ENCODE assay signal across 8 mouse cellular contexts in genomic region chr1:86504697-86505421, GRCm38 (mm10). TPM values are rescaled to one million over a fixed set of nuclear protein-coding genes. Genes with fewer than 3 reads are reported as not detected.
DNase-seq lines count a peak whose midpoint lies in the region; ATAC-seq lines count a peak whose summit lies in the region.

No protein-coding gene starts in this region.

- DNase-seq in kidney, adult 18-20 months = no peak
- DNase-seq in liver, embryonic 13.5 days = no peak
- no peak for DNase-seq in urinary bladder, postnatal 14 days (ENCODE audit: low spot score)
- no peak for DNase-seq in ovary, adult 18-20 months (ENCODE audit: low spot score)

- H3K9me3 ChIP-seq in kidney, embryonic 15.5 days (replicated peaks) = no peaks in the 10 kb centered on the region
- no peaks in the 10 kb centered on the region for H3K9me3 ChIP-seq in heart, embryonic 16.5 days (replicated peaks; ENCODE audit: control insufficient read depth, low read length)
- H3K9me3 ChIP-seq in liver, embryonic 13.5 days (replicated peaks) = no peaks in the 10 kb centered on the region
- H3K9me3 ChIP-seq in neural tube, embryonic 15.5 days (replicated peaks) = no peaks in the 10 kb centered on the region

- peak overlapping the region; percentile 44 for H3K4me3 ChIP-seq in kidney, embryonic 15.5 days (replicated peaks)
- peak overlapping the region; percentile 79 for H3K4me3 ChIP-seq in brown adipose tissue, adult 24 weeks (ENCODE audit: insufficient read depth, low read depth, low read length)
- peak overlapping the region; percentile 55 for H3K4me3 ChIP-seq in heart, embryonic 16.5 days (ENCODE audit: low read length)
- peak overlapping the region; percentile 66 for H3K4me3 ChIP-seq in liver, embryonic 13.5 days (replicated peaks)
- peak overlapping the region; percentile 46 for H3K4me3 ChIP-seq in neural tube, embryonic 15.5 days (replicated peaks)

- peak overlapping the region; percentile 98 for H3K27ac ChIP-seq in kidney, embryonic 15.5 days
- H3K27ac ChIP-seq in brown adipose tissue, adult 24 weeks (replicated peaks; ENCODE audit: low read depth, low read length) = peak overlapping the region; percentile 98
- peak overlapping the region; percentile 98 for H3K27ac ChIP-seq in heart, embryonic 16.5 days (ENCODE audit: low read length)
- H3K27ac ChIP-seq in liver, embryonic 13.5 days = peak overlapping the region; percentile 84
- peak overlapping the region; percentile 90 for H3K27ac ChIP-seq in neural tube, embryonic 15.5 days (replicated peaks)

- peaks cover 72% of the 10 kb centered on the region for H3K4me1 ChIP-seq in kidney, embryonic 15.5 days
- peaks cover 13% of the 10 kb centered on the region for H3K4me1 ChIP-seq in brown adipose tissue, adult 24 weeks (ENCODE audit: control insufficient read depth, insufficient read depth, insufficient read length, low read length)
- H3K4me1 ChIP-seq in heart, embryonic 16.5 days (ENCODE audit: control insufficient read depth, insufficient read depth, low read length) = peaks cover 60% of the 10 kb centered on the region
- peaks cover 81% of the 10 kb centered on the region for H3K4me1 ChIP-seq in liver, embryonic 13.5 days (replicated peaks)
- H3K4me1 ChIP-seq in neural tube, embryonic 15.5 days = peaks cover 67% of the 10 kb centered on the region

- ATAC-seq in kidney, embryonic 15.5 days (replicated peaks; ENCODE audit: low FRiP score) = no peak
- ATAC-seq in heart, embryonic 16.5 days (replicated peaks; ENCODE audit: extremely low read depth, insufficient read depth, low FRiP score) = no peak
- no peak for ATAC-seq in liver, embryonic 13.5 days (ENCODE audit: low read depth)
- no peak for ATAC-seq in neural tube, embryonic 15.5 days (ENCODE audit: low FRiP score)

- peak overlapping the region; percentile 66 for H3K9ac ChIP-seq in kidney, embryonic 15.5 days
- H3K9ac ChIP-seq in heart, embryonic 16.5 days (ENCODE audit: low read length) = peak overlapping the region; percentile 81
- peak overlapping the region; percentile 79 for H3K9ac ChIP-seq in liver, embryonic 13.5 days
- peak overlapping the region; percentile 63 for H3K9ac ChIP-seq in neural tube, embryonic 15.5 days (replicated peaks)

- H3K27me3 ChIP-seq in kidney, embryonic 15.5 days = no peaks in the 10 kb centered on the region
- H3K27me3 ChIP-seq in heart, embryonic 16.5 days (ENCODE audit: control insufficient read depth, insufficient read depth, low read length) = no peaks in the 10 kb centered on the region
- H3K27me3 ChIP-seq in liver, embryonic 13.5 days = peaks cover 17% of the 10 kb centered on the region
- H3K27me3 ChIP-seq in neural tube, embryonic 15.5 days (replicated peaks) = no peaks in the 10 kb centered on the region

- H3K36me3 ChIP-seq in kidney, embryonic 15.5 days = no peaks in the 10 kb centered on the region
- no peaks in the 10 kb centered on the region for H3K36me3 ChIP-seq in heart, embryonic 16.5 days (ENCODE audit: control insufficient read depth, insufficient read depth)
- no peaks in the 10 kb centered on the region for H3K36me3 ChIP-seq in liver, embryonic 13.5 days
- no peaks in the 10 kb centered on the region for H3K36me3 ChIP-seq in neural tube, embryonic 15.5 days

- 15% methylated on average over 19 of the region's 19 CpGs for WGBS in kidney, embryonic 15.5 days
- 19% methylated on average over 19 of the region's 19 CpGs for WGBS in heart, embryonic 16.5 days
- WGBS in liver, embryonic 13.5 days (ENCODE audit: insufficient replicate concordance) = 25% methylated on average over 19 of the region's 19 CpGs
- 13% methylated on average over 19 of the region's 19 CpGs for WGBS in neural tube, embryonic 15.5 days

- peak overlapping the region; percentile 74 for H3K4me2 ChIP-seq in kidney, embryonic 15.5 days
- H3K4me2 ChIP-seq in heart, embryonic 16.5 days (ENCODE audit: low read depth, low read length) = peak overlapping the region; percentile 84
- H3K4me2 ChIP-seq in liver, embryonic 13.5 days = peak overlapping the region; percentile 95
- peak overlapping the region; percentile 77 for H3K4me2 ChIP-seq in neural tube, embryonic 15.5 days

RNA-seq across cellular contexts. Expression of gene Ptma, which starts 21.7 kb away (rescaled TPM):
- 2,949 and 3,271 TPM in 2 replicates for polyA plus RNA-seq in kidney, embryonic 15.5 days (2015; fragmentation: Nextera tagmentation; extraction: Ambion mirVana)
- 280 and 322 TPM in 2 replicates for polyA plus RNA-seq in brown adipose tissue, adult 24 weeks (2012; ENCODE audit: insufficient read depth, insufficient read length, missing spikeins)
- 702 and 1,064 TPM in 2 replicates for polyA plus RNA-seq in heart, embryonic 16.5 days (2015; fragmentation: Nextera tagmentation; extraction: Ambion mirVana)
- 1,483 and 1,688 TPM in 2 replicates for polyA plus RNA-seq in liver, embryonic 13.5 days (2015; fragmentation: Nextera tagmentation; extraction: Ambion mirVana)
- 1,254 and 1,565 TPM in 2 replicates for polyA plus RNA-seq in neural tube, embryonic 15.5 days (2015; fragmentation: Nextera tagmentation; extraction: Ambion mirVana)
